Mouse (Mus musculus): ENCODE measurements around the gene Prss33. TPM values are rescaled to one million over a fixed set of nuclear protein-coding genes. Genes with fewer than 3 reads are reported as not detected.

The Prss33 gene
- polyA plus RNA-seq, 1 experiment from 2014 or later = 0.21 TPM

Small RNA genes within 50 kb of the gene (microRNA-seq; reads per million reads assigned to microRNA genes)
- gene Mir5125 = not detected

Other genes with a start within 250 kb of the Prss33 start
- 11.5 and 11.8 TPM in 2 replicates for gene Zfp13, start 236.6 kb downstream of the Prss33 start, polyA plus RNA-seq (2015; fragmentation: Nextera tagmentation; extraction: Ambion mirVana)
- gene Zscan10, start 235.2 kb downstream of the Prss33 start, polyA plus RNA-seq (2015; fragmentation: Nextera tagmentation; extraction: Ambion mirVana) = 0.15 TPM in 1 of 2 replicates, not detected in the other
- 0.74 and 0.79 TPM in 2 replicates for gene Mmp25, start 190.8 kb downstream of the Prss33 start, polyA plus RNA-seq (2015; fragmentation: Nextera tagmentation; extraction: Ambion mirVana)
- 19.6 and 26.1 TPM in 2 replicates for gene Bicdl2, start 175.6 kb downstream of the Prss33 start, polyA plus RNA-seq (2015; fragmentation: Nextera tagmentation; extraction: Ambion mirVana)
- 93.1 and 112 TPM in 2 replicates for gene Hcfc1r1, start 162.5 kb downstream of the Prss33 start, polyA plus RNA-seq (2015; fragmentation: Nextera tagmentation; extraction: Ambion mirVana)
- gene Thoc6, start 162.2 kb downstream of the Prss33 start, polyA plus RNA-seq (2015; fragmentation: Nextera tagmentation; extraction: Ambion mirVana) = 37.0 and 38.5 TPM in 2 replicates
- 24.1 and 26.6 TPM in 2 replicates for gene Tnfrsf12a, start 158.6 kb downstream of the Prss33 start, polyA plus RNA-seq (2015; fragmentation: Nextera tagmentation; extraction: Ambion mirVana)
- gene Cldn6, start 156.8 kb downstream of the Prss33 start, polyA plus RNA-seq (2015; fragmentation: Nextera tagmentation; extraction: Ambion mirVana) = 69.6 and 70.6 TPM in 2 replicates
- 1.3 and 2.2 TPM in 2 replicates for gene Cldn9, start 152.0 kb downstream of the Prss33 start, polyA plus RNA-seq (2015; fragmentation: Nextera tagmentation; extraction: Ambion mirVana)
- 0.23 TPM in 1 of 2 replicates, not detected in the other for gene 1520401A03Rik, start 113.3 kb downstream of the Prss33 start, polyA plus RNA-seq (2015; fragmentation: Nextera tagmentation; extraction: Ambion mirVana)
- 40.9 and 43.3 TPM in 2 replicates for gene Pkmyt1, start 109.7 kb downstream of the Prss33 start, polyA plus RNA-seq (2015; fragmentation: Nextera tagmentation; extraction: Ambion mirVana)
- gene Paqr4, start 95.2 kb downstream of the Prss33 start, polyA plus RNA-seq (2015; fragmentation: Nextera tagmentation; extraction: Ambion mirVana) = 25.4 and 28.4 TPM in 2 replicates
- 0.45 and 0.67 TPM in 2 replicates for gene Kremen2, start 90.2 kb downstream of the Prss33 start, polyA plus RNA-seq (2015; fragmentation: Nextera tagmentation; extraction: Ambion mirVana)
- 43.3 and 47.0 TPM in 2 replicates for gene Flywch1, start 64.5 kb downstream of the Prss33 start, polyA plus RNA-seq (2015; fragmentation: Nextera tagmentation; extraction: Ambion mirVana)
- 19.4 and 19.8 TPM in 2 replicates for gene Flywch2, start 50.0 kb downstream of the Prss33 start, polyA plus RNA-seq (2015; fragmentation: Nextera tagmentation; extraction: Ambion mirVana)
- 334 and 350 TPM in 2 replicates for gene Srrm2, start 45.5 kb downstream of the Prss33 start, polyA plus RNA-seq (2015; fragmentation: Nextera tagmentation; extraction: Ambion mirVana)
- 906 and 920 TPM in 2 replicates for gene Elob, start 6.9 kb downstream of the Prss33 start, polyA plus RNA-seq (2015; fragmentation: Nextera tagmentation; extraction: Ambion mirVana)
- gene Prss32, start 7.8 kb upstream of the Prss33 start, polyA plus RNA-seq (2015; fragmentation: Nextera tagmentation; extraction: Ambion mirVana) = 7.8 and 10.4 TPM in 2 replicates
- 2.6 and 3.3 TPM in 2 replicates for gene Prss41, start 8.1 kb upstream of the Prss33 start, polyA plus RNA-seq (2015; fragmentation: Nextera tagmentation; extraction: Ambion mirVana)
- not detected in 2 replicates for gene Prss21, start 32.0 kb upstream of the Prss33 start, polyA plus RNA-seq (2015; fragmentation: Nextera tagmentation; extraction: Ambion mirVana)
- gene Dcpp1, start 44.8 kb upstream of the Prss33 start, polyA plus RNA-seq (2015; fragmentation: Nextera tagmentation; extraction: Ambion mirVana) = not detected in 2 replicates
- not detected in 2 replicates for gene Dcpp2, start 44.8 kb upstream of the Prss33 start, polyA plus RNA-seq (2015; fragmentation: Nextera tagmentation; extraction: Ambion mirVana)
- gene Dcpp3, start 81.4 kb upstream of the Prss33 start, polyA plus RNA-seq (2015; fragmentation: Nextera tagmentation; extraction: Ambion mirVana) = not detected in 2 replicates
- not detected in 2 replicates for gene Sbp, start 105.6 kb upstream of the Prss33 start, polyA plus RNA-seq (2015; fragmentation: Nextera tagmentation; extraction: Ambion mirVana)
- gene Sbpl, start 119.2 kb upstream of the Prss33 start, polyA plus RNA-seq (2015; fragmentation: Nextera tagmentation; extraction: Ambion mirVana) = not detected in 2 replicates
- 0.18 and 0.21 TPM in 2 replicates for gene Prss30, start 144.5 kb upstream of the Prss33 start, polyA plus RNA-seq (2015; fragmentation: Nextera tagmentation; extraction: Ambion mirVana)
- 4.2 and 6.7 TPM in 2 replicates for gene Prss22, start 162.0 kb upstream of the Prss33 start, polyA plus RNA-seq (2015; fragmentation: Nextera tagmentation; extraction: Ambion mirVana)
- gene Prss27, start 202.1 kb upstream of the Prss33 start, polyA plus RNA-seq (2015; fragmentation: Nextera tagmentation; extraction: Ambion mirVana) = 19.0 and 30.0 TPM in 2 replicates
- gene Kctd5, start 237.4 kb upstream of the Prss33 start, polyA plus RNA-seq (2015; fragmentation: Nextera tagmentation; extraction: Ambion mirVana) = 54.8 and 56.2 TPM in 2 replicates

Data from stomach, embryonic 16.5 days (tissue).